Mouse (Mus musculus) gonadal fat pad, adult 2 months (tissue): Measurements from ENCODE around the gene Gm3755. TPM values are rescaled to one million over a fixed set of nuclear protein-coding genes. Genes with fewer than 3 reads are reported as not detected.
"Not testable (repeated sequence)": the region's sequence is repeated elsewhere in the genome, so short reads cannot be mapped to it uniquely, and the experiment has no call there.

ENCODE experiments used
- DNase-seq: peaks from one replicate; pipeline ENCODE4 v3.0.0-alpha.2; 2012; ENCODE audit warnings: low read depth
- polyA plus RNA-seq: library from polyadenylated mRNA; depleted of rRNA; stranded (reverse); fragments of >200 nt; gene quantifications from 2 replicates; pipeline ENCODE4 v1.2.3, GENCODE M21; 2012; rRNA removed

Gene Gm3755
- polyA plus RNA-seq: not detected in 2 replicates

DNA sequence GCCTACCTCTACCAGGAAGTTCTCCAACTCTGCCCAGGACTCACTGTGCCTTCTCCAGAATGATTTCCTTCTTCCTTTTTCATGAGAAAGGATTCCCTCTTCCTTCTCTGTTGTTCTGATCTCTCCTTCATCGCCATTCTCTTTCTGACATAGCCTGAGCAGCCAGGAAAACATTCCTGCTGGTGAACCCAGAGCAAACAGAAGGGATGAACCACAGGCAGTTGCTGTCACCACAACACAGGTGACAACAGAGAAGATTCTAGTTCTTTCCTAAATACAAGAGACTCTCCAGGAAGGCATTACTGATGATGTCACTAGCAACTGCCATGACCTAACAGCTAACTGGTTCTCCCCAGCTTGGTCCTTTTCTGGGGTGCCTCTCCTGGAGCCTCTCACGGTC lies at the start of gene Gm3755:
TSS of gene Gm3755 (minus strand) at position 101 of the 400 bp plus-strand sequence.
- DNase-seq: not testable (repeated sequence)

DNA sequence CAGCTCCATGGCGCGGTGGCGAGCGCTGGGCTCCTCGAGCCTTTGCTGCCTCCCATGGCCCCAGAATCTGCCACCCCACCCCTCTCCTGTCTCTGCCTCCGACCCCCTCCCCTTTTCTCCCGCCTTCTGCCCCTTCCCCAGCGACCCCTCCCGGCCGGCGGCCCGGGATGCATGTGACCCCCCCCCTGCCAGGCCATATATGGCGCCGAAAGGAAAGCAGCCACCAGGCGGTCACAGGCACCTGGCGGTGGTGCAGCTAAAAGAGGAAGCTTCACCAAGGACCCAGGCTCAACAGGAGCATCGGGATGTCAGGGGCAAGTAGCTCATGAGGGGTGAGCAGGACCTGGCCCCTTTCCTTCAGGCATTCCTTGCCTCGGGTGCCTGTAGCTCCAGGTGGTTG lies 38.0 kb upstream of the Gm3755 start:
- not testable (repeated sequence) for DNase-seq

- not testable (repeated sequence) for DNase-seq
Observed at GRCm38 (mm10) chr14:7483662-7484061, 32.9 kb upstream of the Gm3755 start, which contains the start of gene Gm3752. Gene Gm3752 (minus strand): TSS chr14:7483762.

DNA sequence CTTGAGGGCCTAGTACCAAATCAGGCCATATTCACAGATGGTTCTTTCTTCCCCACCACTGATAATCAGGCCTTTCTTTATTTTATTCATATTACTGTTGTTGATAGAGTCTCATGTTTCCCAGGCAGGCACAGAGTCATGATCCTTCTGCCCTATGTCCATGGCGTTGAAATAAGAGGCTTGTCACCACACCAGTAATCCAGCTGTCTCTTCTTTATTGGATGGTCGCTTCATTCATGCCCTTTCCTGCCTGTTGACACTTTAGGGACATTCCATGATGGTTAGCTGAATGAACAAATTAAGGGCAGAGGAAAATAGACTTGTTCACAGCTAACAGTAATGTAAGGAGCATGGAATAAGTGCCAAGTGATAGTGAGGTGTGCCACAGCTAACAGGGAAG lies 28.2 kb downstream of the Gm3755 start:
- DNase-seq: not testable (repeated sequence)

Other genes with a start within 250 kb of the Gm3755 start
- not detected in 2 replicates for gene Gm3727, start 186.2 kb downstream of the Gm3755 start, polyA plus RNA-seq
- gene Gm3739, start 135.9 kb downstream of the Gm3755 start, polyA plus RNA-seq: 0.42 and 0.54 TPM in 2 replicates
- gene Gm5797, start 118.5 kb downstream of the Gm3755 start, polyA plus RNA-seq: not detected in 2 replicates
- not detected in 2 replicates for gene Gm8374, start 85.8 kb downstream of the Gm3755 start, polyA plus RNA-seq
- gene Gm3752, start 32.8 kb upstream of the Gm3755 start, polyA plus RNA-seq: 0.07 and 0.09 TPM in 2 replicates
- 0.72 and 0.84 TPM in 2 replicates for gene Gm3558, start 117.6 kb upstream of the Gm3755 start, polyA plus RNA-seq
- not detected in 2 replicates for gene Gm10338, start 144.7 kb upstream of the Gm3755 start, polyA plus RNA-seq
- not detected in 2 replicates for gene Gm10128, start 193.1 kb upstream of the Gm3755 start, polyA plus RNA-seq